Mouse (Mus musculus): ENCODE measurements around the gene Gm10203.
A peak's percentile ranks its signal among the peaks of the same experiment; 100 is the strongest.
"Not testable (repeated sequence)": the region's sequence is repeated elsewhere in the genome, so short reads cannot be mapped to it uniquely, and the experiment has no call there.

Gene Gm10203

GRCm38 (mm10) chr6:149135631-149136030 is 5.7 kb downstream of the Gm10203 start:
- DNase-seq = no peak

GRCm38 (mm10) chr6:149137936-149138335 is 8.0 kb downstream of the Gm10203 start:
- DNase-seq = no peak

DNA sequence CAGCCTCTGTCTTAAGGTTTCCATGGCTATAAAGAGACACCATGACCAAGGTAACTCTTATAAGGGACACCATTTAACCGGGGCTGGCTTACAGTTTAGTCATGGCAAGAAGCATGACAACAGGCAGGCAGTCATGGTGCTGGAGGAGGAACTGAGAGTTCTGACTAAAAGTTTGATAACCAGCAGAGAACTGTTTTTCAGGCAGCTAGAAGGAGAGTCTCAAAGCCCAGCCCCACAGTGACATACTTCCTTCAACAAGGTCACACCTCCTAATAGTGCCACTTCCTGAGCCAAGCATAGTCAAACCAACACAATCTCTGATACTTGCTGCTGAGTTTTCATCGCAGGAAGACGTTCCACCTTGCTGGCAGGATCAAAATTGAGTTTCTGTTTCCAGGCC is 9.0 kb downstream of the Gm10203 start:
- DNase-seq = no peak

DNA sequence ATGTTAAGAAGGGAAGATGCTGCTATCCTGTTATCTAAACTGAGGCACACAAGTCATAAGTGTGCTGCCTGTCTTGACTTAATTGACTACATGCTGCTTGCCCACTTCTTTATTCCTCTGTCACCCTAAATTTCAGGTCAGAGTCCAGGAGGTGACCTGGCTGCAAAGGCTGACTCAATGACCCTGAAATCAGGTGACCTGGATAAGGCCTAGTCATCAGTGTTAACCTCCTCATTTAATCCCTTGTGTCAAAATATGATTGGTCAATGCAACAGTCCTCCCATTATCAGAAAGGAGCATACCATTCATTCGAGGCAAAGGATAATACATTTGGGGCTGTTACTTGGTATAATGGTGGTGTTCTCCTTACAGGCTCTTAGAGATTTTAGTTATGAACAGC is 9.5 kb downstream of the Gm10203 start, which contains the start of gene Etfbkmt:
Gene Etfbkmt, plus strand, starts transcription at position 379 of the 400 bp plus-strand sequence.
- DNase-seq = no peak

DNA sequence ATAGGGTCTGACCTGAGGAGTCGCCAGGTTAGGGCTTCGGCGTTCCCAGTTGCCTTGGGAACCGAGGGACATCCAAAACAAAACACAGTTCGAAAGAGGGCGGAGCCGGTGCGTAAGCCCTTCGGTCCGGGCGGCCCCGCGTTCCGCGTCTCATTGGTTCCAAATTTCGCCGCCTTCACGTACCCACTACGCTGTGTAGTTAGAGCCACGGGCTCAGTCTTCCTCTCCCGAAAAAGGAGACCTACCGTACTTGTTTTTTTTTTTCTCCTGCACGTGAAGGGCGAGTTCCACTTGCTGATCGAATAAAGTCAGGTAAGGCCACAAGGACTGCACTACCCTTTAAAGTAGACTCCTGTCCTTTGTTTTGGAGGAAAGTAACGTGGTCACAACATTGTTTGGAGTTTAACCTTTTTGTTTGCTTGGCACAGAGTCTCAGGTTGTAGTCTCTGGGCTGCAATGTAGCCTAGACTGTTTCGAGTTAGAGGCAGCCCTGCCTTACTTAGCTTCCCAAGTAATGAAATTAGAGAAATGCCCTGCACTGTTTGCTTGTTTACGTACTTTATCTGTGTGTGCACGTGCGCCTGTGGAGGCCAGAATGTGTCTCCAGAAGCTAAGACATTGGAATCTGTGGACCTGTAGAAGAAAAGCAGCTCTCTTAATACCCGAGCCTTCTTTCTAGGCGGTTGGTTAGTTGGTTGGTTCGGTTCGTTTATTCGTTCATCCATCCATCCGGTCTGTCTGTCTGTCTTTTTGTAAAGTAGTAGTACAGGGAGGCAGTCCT is 11.6 kb downstream of the Gm10203 start:
- DNase-seq = peak; percentile 83

DNA sequence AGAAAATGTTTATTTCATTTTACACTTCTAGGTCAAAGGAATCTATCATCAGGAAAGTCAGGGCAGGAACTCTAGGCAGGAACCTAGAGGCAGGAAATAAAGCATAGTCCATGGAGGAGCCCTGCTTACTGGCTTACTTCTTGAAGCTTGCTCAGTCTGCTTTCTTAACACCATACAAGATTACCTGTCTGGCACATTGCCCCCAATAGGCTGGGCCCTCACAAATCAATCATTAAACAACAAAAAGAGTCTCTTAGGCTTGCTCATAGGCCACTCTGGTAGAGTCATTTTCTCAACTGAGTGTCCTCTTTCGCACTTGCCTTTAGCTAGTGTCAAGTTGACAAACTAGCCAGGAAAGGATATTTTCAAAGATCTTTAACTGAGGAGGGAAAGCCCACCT is 15.2 kb downstream of the Gm10203 start:
- no peak for DNase-seq

DNA sequence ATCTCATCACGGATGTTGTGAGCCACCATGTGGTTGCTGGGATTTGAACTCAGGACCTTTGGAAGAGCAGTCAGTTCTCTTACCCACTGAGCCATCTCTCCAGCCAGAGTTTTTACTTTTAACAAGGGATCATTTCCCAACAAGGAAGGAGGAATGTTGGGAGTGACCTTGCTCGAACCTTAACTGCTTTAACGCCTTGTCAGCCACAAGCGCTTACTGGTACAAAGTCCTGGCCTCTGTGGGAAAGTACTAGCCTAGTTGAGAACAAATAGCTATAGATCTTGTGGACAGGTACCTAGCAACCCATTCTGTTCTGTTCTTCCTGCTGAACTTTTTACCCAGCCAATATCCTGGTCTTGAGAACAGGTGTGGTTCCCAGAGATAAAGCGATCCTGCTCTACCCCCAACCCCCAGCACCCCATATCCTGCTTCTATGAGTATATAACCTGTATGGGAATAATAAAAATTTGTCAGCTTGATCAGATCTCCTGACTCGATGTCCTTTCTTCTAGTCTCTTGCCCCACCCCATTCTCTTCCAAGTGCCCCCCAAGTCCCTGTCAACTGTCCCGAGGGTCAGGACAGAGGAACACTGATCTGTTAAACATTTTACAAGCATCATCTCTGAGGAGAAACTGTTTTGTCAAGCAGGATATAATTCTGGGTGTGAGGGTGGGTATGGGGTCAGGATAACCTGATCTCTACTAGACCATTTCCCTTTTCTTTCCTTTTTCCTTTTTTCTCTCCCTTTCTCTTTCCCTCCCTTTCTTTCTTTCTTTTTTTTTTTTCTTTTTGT is 18.7 kb downstream of the Gm10203 start:
- no peak for DNase-seq

DNA sequence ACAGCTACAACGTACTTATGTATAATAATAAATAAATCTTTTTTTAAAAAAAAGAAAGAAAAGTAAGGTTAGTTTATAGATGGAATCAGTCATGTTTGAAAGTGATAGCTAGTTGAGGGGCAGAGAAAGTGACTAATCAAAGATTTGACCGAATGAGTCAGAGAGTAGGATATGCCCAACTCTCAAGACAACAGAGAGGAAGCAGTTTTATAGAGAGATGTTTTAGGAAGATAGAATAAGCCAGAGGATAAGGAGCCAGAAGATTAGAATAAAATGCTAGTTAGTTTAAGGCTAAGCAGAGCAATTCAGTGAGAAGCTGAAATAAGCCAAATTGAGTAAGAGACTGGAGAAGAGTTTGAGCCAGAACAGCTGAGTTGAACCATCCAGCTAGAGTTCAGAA is 22.1 kb downstream of the Gm10203 start:
- no peak for DNase-seq

GRCm38 (mm10) chr6:149153473-149154115 is 23.6 kb downstream of the Gm10203 start:
- DNase-seq = no peak

DNA sequence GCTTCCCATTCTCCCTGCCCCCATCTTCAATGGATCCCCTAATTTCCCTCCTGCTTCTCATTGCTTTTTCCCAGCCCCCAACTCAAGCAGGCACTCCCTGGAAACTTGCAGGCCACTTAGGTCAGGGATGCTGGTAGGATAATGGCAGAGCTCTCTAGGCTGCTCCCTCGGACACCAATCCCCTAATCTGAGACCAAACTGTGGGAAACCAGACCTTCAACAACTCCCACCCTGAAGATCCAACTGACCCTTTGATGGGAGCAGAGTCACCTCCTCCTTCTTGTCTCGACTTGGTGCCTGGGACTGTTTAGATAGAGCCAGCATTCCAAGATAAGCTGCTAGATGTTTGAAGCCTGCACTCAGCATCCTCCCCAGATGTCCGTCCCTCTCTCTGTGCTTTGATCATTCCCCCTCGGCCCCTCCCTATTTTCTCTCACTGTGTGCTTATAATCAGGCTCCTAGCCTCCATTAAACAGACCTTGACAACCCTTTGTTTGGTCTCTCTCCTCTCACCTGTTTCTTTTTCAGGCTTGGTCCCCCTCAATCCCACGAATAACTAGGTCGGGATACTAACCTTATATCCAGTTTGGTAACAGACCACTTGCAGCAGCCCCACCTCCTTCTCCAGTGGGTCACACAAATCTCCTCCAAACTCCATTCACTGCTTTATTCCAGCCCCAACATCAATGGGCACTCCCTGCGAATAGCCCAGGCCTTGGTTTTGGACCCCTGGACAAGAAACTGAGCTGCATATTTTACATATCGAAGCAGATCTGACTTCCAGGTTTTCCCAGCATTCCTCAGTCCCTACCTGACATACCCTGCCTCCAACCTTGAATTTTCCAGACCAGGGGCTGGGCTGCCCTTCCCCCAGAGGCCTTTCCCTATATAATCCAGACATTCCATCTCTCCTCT is 24.4 kb downstream of the Gm10203 start:
- DNase-seq = no peak

DNA sequence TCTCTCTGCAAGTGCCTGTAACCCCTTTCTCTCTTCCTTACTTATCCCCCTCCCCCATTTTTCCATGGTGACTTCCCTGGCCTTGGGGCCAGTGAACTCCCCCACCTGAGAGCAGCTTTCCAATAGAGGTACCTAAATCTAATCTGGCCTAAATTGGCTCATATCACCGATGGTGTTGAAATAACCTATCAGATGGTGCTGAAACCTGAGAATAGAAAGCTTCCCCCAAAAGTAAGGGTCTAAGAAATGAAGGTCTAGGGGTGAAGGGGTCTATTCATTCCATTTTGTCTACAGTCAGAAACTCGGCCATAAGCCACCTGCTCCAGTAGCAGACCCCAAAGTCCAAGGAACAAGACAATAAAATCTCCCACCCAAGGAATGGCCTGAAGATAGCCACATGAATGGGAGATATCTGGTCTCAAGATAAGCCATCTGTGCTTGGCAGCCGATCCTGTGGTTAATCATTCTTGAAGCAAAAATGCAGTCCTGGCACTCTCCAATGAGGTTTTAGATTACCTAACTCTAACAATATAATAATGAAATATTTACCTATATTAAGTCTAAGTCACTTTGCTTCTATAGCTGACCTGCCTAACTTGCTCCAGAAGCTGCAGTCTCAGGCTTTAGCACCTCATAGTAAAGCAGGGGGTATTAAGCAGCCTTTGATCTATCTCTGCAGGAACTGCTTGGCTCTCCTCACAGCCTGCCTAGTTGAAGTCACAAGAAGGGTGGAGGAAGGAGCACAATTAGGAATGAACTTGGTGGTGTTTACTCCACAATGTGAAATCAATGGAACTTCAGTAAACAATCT is 25.3 kb downstream of the Gm10203 start:
- DNase-seq = no peak

GRCm38 (mm10) chr6:149167038-149167437 is 37.1 kb downstream of the Gm10203 start:
- not testable (repeated sequence) for DNase-seq

DNA sequence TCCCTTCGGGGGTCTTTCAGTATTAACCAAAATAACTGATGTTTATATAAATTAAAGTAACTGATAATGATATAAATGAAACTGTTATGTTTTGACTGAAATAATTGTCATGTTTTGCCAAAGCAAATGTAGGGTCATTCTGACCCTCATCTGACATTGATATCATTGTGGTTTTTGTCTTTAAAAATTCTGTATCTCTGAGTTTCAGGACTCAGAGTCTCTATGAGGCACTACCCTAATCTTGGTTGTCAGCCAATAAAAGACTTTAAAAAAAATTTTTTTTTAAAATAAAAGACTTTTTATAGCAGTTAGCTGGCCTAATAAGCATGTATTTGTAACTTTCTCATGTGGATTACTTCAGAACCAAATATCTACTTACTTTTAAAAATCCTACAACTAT is 37.7 kb downstream of the Gm10203 start:
- no peak for DNase-seq

- DNase-seq = no peak
Observed at GRCm38 (mm10) chr6:149168436-149168835, 38.5 kb downstream of the Gm10203 start.

DNA sequence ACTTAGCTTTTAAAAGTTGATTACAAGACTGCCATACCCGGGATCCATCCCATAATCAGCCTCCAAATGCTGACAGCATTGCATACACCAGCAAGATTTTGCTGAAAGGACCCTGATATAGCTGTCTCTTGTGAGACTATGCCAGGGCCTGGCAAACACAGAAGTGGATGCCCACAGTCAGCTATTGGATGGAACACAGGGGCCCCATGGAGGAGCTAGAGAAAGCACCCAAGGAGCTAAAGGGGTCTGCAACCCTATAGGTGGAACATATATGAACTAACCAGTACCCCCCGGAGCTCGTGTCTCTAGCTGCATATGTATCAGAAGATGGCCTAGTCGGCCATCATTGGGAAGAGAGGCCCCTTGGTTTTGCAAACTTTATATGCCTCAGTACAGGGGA is 40.0 kb downstream of the Gm10203 start:
- not testable (repeated sequence) for DNase-seq

DNA sequence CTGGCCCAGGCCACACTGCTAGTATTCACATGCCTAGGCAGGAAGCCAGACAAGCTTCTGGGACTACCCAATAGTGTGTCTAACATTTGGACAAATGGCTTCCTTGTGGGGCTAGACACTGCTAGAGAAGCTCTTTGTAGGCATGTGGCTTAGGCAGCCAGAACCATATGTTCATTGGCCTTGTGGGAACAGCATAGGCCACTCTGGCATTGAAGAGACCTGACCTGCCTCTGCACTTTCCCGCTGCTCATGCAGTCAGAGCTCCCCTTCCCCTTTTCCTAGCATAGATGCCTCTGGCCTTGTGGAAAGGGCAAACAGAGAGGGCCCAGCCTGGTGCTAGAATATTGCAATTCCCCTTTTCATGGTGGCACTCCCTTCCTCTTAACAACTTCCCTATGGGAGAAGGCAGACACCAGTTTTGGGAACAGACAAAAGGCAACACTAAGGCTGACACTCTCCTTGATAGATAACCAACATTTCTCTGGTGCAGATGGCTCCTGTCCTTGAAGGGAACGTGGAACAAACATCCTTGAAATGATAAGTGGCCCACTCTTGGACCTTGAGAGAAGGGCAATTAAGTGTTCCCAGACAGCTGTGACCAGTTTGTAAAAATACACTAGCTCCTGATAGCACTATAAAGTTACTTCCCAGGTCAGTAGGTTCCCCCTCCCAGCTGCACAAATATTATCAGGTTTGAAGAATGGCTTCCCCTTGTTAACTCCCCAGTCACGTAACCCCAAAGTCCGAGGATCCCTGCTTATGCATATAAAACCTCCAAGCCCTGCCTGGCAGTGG is 44.1 kb downstream of the Gm10203 start:
- no peak for DNase-seq

DNA sequence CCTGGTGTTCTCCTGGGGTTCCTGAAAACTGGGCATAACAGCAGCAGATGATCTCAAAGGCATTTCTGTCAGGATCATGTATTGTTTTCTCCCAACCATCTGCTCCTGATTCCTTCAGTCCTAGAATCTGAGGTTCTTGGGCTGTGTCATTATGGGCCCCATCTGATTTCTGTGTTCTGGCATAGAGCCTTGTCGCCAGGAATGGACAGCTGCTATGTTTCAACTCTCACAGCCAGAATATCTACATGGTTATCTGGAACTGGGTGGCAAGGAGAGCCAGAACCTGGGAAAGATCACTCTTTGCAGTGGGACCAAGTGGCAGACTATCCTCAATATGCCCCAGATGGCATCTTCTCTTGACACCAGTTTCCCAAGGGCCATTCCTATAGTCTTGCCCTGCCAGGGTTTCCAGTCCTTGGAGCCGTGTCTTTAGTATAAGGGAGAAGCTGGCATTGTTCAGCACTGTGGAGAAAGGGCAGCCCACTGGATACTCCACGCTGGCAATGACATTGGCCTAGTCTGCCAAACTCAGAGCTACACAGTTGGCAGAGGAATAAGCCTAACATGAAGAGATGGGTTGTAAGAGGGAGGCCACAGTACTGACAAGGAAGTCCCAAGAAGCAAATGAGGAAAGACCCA is 45.1 kb downstream of the Gm10203 start:
- no peak for DNase-seq

DNA sequence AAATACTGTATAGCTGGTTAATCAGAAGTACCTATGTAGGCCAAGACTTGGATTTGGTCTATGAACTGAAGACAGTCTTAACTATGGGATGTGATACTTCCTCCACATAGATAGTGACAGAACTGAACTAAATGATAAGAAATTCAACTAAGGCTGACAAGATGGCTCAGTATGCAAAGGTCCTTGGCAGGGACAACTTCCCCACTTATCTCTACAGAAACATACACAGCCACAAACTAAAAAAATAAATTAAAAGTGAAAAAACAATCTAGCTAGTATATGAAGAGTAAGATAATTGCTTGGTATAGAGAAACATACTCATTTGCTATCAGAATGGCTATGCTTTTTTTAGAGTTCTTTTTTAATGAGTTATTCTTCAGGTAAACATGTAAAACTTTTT is 49.1 kb downstream of the Gm10203 start:
- DNase-seq = no peak

All from thymus, postnatal 4 days (tissue).